Mouse (Mus musculus) embryonic fibroblast, embryonic 13.5 days (primary cell): ENCODE results near the gene Calhm4.

Experiments
- CTCF ChIP-seq: IDR thresholded peaks from 2 replicates; pipeline ENCODE4 v1.5.1; 2011; ENCODE audit warnings: mild to moderate bottlenecking, control low read depth, low read length, moderate library complexity, borderline replicate concordance; ENCODE audit not compliant: insufficient read depth
- POLR2A ChIP-seq: IDR thresholded peaks from 2 replicates; pipeline ENCODE4 v1.6.1; 2011; ENCODE audit warnings: low read depth, mild to moderate bottlenecking, control low read depth, low read length, moderate library complexity

DNA sequence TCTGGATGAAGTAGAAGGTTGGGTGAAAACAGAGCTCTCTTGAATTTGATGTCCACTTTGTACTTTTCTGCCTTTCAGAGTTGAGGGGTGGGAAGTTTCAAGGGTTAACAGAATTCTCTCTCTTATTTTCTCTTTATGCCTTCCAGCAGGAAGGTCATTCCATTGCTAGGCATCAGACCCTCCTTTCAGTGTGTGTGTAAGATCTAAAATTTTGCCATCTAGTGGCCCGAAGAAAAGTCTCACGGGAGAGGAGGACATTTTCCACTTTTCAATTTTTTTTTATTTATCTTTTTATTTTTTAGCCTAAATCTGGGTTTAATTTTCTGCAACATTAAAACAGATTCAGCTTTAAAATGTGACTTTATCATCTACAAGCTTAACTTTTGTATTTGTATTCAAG lies 27.5 kb upstream of the Calhm4 start:
- TF ChIP-seq POLR2A (no peak), CTCF (no peak)
